Mouse (Mus musculus): ENCODE results near the gene Gm28360.
"Not testable (repeated sequence)": the region's sequence is repeated elsewhere in the genome, so short reads cannot be mapped to it uniquely, and the experiment has no call there.

The Gm28360 gene

DNA sequence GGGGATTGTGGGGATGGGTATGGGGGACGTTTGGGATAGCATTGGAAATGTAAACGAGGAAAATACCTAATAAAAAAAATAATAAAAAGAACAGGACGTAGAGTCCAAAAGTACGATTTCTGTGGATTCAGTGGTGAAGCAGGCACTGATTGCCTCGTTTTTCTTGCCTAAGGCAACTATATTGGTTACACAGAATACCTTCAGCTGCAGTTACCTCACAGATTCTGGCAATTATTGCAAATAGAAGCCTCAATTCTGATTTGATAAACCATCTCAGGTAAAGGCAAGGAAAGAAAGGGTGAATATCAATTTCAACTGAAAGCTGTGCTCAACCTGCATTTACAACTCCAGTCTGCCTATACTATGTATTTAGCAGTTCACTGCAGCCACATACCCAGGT, at the start of gene Gm28360:
Gm28360 (plus strand) TSS at position 301 of the 400 bp plus-strand sequence.
- DNase-seq, result not testable (repeated sequence)

GRCm38 (mm10) chr1:117780833-117781232, 49.0 kb upstream of the Gm28360 start, which contains the start of gene B020011L13Rik:
Gene B020011L13Rik (plus strand): TSS chr1:117781133.
- not testable (repeated sequence) for DNase-seq

DNA sequence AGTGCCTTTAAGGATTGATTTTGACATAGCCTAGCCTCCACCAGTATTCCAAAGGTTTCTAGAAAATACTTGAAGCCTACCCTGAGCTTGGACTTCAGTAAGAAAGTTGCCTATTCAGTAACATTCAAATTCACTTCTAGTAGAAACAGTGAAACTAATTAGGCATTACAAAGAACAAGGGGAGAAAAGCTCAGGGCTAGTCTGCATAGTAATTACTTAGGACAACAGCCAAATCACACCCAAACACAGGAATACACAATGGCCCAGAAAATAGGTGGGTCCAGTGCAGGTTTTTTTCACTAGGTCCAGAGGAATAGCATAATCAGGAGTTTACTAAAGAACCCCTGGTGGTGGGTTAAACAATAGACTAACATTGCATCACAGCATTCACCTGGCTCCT, 13.6 kb upstream of the Gm28360 start:
- DNase-seq, result not testable (repeated sequence)

GRCm38 (mm10) chr1:117851718-117852117, 21.8 kb downstream of the Gm28360 start:
- not testable (repeated sequence) for DNase-seq
